Mouse (Mus musculus): ENCODE measurements around the gene Vmn1r197. TPM values are rescaled to one million over a fixed set of nuclear protein-coding genes. Genes with fewer than 3 reads are reported as not detected.
"Not testable (repeated sequence)": the region's sequence is repeated elsewhere in the genome, so short reads cannot be mapped to it uniquely, and the experiment has no call there.

Vmn1r197 gene
- not detected in 2 replicates for polyA plus RNA-seq (2015; fragmentation: Nextera tagmentation; extraction: Ambion mirVana)

- no peaks in the 10 kb centered on the region for H3K9me3 ChIP-seq
- H3K36me3 ChIP-seq: no peaks in the 10 kb centered on the region
- no peak within 1 kb of the TSS for H3K9ac ChIP-seq
- ATAC-seq (ENCODE audit: borderline replicate concordance, extremely low read depth, low FRiP score, low TSS enrichment): no peak
- no peaks in the 10 kb centered on the region for H3K27me3 ChIP-seq
- no peak within 1 kb of the TSS for H3K27ac ChIP-seq
- no peaks in the 10 kb centered on the region for H3K4me1 ChIP-seq
- no peak within 1 kb of the TSS for H3K4me2 ChIP-seq
- H3K4me3 ChIP-seq: no peak within 1 kb of the TSS
Observed at GRCm38 (mm10) chr13:22324289-22324688, at the start of gene Vmn1r197. Gene Vmn1r197 (plus strand): TSS chr13:22324589.

- peak; percentile 42; the same call in 1 of the 2 replicates for ATAC-seq (ENCODE audit: borderline replicate concordance, extremely low read depth, low FRiP score, low TSS enrichment)
Observed at GRCm38 (mm10) chr13:22284578-22284977, 39.8 kb upstream of the Vmn1r197 start.

DNA sequence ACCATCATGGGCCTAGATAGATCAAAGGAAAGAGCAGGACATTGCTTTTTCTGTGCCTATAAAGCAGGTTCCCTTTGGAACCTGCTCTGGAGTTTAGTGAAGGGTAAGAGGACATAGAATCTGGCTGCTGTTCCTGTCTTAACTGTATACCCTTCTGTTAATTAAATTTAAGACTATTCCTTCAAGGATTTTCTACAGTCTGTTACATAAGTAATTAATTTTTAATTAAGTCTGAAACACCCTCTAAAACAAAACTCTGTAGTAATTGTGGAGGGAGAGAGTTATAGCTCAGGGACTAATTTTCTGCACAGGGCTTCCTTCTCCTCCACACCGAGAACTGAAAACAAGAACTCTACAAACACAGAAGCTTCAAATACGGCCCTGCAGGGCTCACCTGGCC lies 34.8 kb upstream of the Vmn1r197 start, which contains the start of gene Vmn1r196:
TSS of gene Vmn1r196 (plus strand) at position 301 of the 400 bp plus-strand sequence.
- ATAC-seq (ENCODE audit: borderline replicate concordance, extremely low read depth, low FRiP score, low TSS enrichment): no peak
- Histone ChIP-seq H3K36me3 (no peaks in the 10 kb centered on the region), H3K4me1 (no peaks in the 10 kb centered on the region), H3K4me2 (no peak within 1 kb of the TSS), H3K9me3 (no peaks in the 10 kb centered on the region), H3K4me3 (no peak within 1 kb of the TSS), H3K27ac (no peak within 1 kb of the TSS), H3K27me3 (no peaks in the 10 kb centered on the region), H3K9ac (no peak within 1 kb of the TSS)
- WGBS: 59% methylated on average over 2 of the region's 2 CpGs

More at GRCm38 (mm10) chr13:22284578-22284977, 39.8 kb upstream of the Vmn1r197 start:
- Histone ChIP-seq H3K4me3 (no peak overlapping the region), H3K36me3 (no peaks in the 10 kb centered on the region), H3K9me3 (no peaks in the 10 kb centered on the region), H3K27ac (no peak overlapping the region), H3K4me1 (no peaks in the 10 kb centered on the region), H3K9ac (no peak overlapping the region), H3K27me3 (no peaks in the 10 kb centered on the region), H3K4me2 (no peak overlapping the region)
- WGBS: 32% methylated on average over 2 of the region's 2 CpGs

- H3K4me3 ChIP-seq; H3K4me1 ChIP-seq; H3K4me2 ChIP-seq; H3K27ac ChIP-seq; ATAC-seq (ENCODE audit: borderline replicate concordance, extremely low read depth, low FRiP score, low TSS enrichment); H3K9me3 ChIP-seq; H3K9ac ChIP-seq; H3K36me3 ChIP-seq; H3K27me3 ChIP-seq: not testable (repeated sequence)
- 85% methylated on average over 5 of the region's 5 CpGs for WGBS
Observed at GRCm38 (mm10) chr13:22308075-22308474, 16.3 kb upstream of the Vmn1r197 start.

- WGBS: 61% methylated on average over 2 of the region's 2 CpGs
- no peak overlapping the region for H3K4me2 ChIP-seq
- H3K27ac ChIP-seq: no peak overlapping the region
- no peak for ATAC-seq (ENCODE audit: borderline replicate concordance, extremely low read depth, low FRiP score, low TSS enrichment)
- no peak overlapping the region for H3K9ac ChIP-seq
- H3K27me3 ChIP-seq: no peaks in the 10 kb centered on the region
- no peaks in the 10 kb centered on the region for H3K36me3 ChIP-seq
- no peaks in the 10 kb centered on the region for H3K4me1 ChIP-seq
- H3K9me3 ChIP-seq: no peaks in the 10 kb centered on the region
- H3K4me3 ChIP-seq: no peak overlapping the region
Observed at GRCm38 (mm10) chr13:22315361-22315760, 9.0 kb upstream of the Vmn1r197 start.

DNA sequence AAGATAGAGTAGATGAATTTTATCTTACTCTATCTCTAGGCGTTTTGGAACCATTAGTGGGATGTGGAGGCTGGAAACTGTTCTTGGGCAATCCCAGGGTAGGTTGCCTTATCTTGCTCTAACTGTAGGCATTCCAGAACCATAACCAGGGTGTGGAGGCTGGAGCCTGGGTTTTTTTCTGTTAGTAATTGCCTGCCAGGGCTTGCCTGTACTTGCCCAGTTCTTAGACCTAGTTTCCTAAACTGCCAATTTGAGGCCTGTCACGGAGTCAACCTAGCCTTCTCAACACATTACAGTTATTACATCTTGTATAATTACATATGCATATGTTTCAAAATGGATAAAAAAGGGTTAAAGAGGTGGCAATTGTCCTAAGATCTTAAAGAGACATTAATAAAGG lies 7.0 kb upstream of the Vmn1r197 start:
- no peaks in the 10 kb centered on the region for H3K4me1 ChIP-seq
- WGBS: 78% methylated on average over 2 of the region's 2 CpGs
- no peak overlapping the region for H3K9ac ChIP-seq
- H3K4me2 ChIP-seq: no peak overlapping the region
- no peaks in the 10 kb centered on the region for H3K27me3 ChIP-seq
- no peak overlapping the region for H3K27ac ChIP-seq
- no peaks in the 10 kb centered on the region for H3K9me3 ChIP-seq
- H3K4me3 ChIP-seq: no peak overlapping the region
- no peaks in the 10 kb centered on the region for H3K36me3 ChIP-seq
- no peak for ATAC-seq (ENCODE audit: borderline replicate concordance, extremely low read depth, low FRiP score, low TSS enrichment)

DNA sequence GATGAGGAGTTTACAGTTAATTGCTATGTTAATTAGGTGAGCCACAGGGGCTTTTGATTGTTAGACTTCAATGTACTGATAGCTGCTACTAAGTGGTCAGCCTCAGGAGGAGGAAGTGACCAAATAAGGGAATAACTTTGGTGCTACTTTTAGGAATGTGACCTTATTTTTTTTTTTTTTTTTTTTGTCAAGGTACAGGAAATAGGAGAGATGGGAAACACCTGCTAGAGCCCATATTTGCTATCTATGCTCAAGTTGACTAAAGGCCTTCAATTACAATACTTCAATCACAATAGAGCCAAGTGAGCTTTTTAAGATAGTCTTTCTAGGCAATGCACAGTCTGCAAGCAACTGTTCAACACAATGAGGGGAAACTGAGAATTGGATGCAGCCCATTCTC lies 4.3 kb upstream of the Vmn1r197 start:
- ATAC-seq (ENCODE audit: borderline replicate concordance, extremely low read depth, low FRiP score, low TSS enrichment): no peak
- Histone ChIP-seq H3K36me3 (no peaks in the 10 kb centered on the region), H3K4me1 (no peaks in the 10 kb centered on the region), H3K27me3 (no peaks in the 10 kb centered on the region), H3K27ac (no peak overlapping the region), H3K4me2 (no peak overlapping the region), H3K9me3 (no peaks in the 10 kb centered on the region), H3K9ac (no peak overlapping the region), H3K4me3 (no peak overlapping the region)

- WGBS: 70% methylated on average over 2 of the region's 2 CpGs
- Histone ChIP-seq H3K4me2 (no peak overlapping the region), H3K4me3 (no peak overlapping the region), H3K9me3 (no peaks in the 10 kb centered on the region), H3K4me1 (no peaks in the 10 kb centered on the region), H3K36me3 (no peaks in the 10 kb centered on the region), H3K27me3 (no peaks in the 10 kb centered on the region), H3K9ac (no peak overlapping the region), H3K27ac (no peak overlapping the region)
- no peak for ATAC-seq (ENCODE audit: borderline replicate concordance, extremely low read depth, low FRiP score, low TSS enrichment)
Observed at GRCm38 (mm10) chr13:22333269-22333668, 8.9 kb downstream of the Vmn1r197 start.

DNA sequence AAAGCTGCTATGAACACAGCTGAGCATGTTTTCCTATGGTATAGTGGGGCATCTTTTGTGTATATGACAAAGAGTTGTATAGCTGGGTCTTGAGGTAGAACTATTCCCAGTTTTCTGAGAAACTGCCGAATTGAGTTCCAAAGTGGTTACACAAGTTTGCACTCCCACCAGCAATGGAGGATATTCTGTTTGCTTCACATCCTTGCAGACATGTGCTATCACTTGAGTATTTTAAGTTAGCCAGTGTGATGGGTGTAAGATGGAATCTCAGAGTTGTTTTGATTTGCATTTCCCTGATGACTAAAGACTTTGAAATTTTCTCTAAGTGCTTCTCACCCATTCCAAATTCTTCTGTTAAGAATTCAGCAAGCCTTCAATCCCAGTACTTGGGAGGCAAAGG lies 11.2 kb downstream of the Vmn1r197 start:
- Histone ChIP-seq H3K9ac (no peak overlapping the region), H3K4me2 (no peak overlapping the region), H3K9me3 (no peaks in the 10 kb centered on the region), H3K4me1 (no peaks in the 10 kb centered on the region), H3K36me3 (no peaks in the 10 kb centered on the region), H3K4me3 (no peak overlapping the region), H3K27ac (no peak overlapping the region), H3K27me3 (no peaks in the 10 kb centered on the region)
- 83% methylated on average over 1 of the region's 1 CpGs for WGBS
- ATAC-seq (ENCODE audit: borderline replicate concordance, extremely low read depth, low FRiP score, low TSS enrichment): no peak

GRCm38 (mm10) chr13:22350064-22350463 lies 25.7 kb downstream of the Vmn1r197 start, which contains the start of gene Vmn1r198:
Gene Vmn1r198 (plus strand): TSS chr13:22350364.
- Histone ChIP-seq H3K27ac (no peak within 1 kb of the TSS), H3K27me3 (no peaks in the 10 kb centered on the region), H3K9me3 (no peaks in the 10 kb centered on the region), H3K4me2 (no peak within 1 kb of the TSS), H3K9ac (no peak within 1 kb of the TSS), H3K4me1 (no peaks in the 10 kb centered on the region), H3K36me3 (no peaks in the 10 kb centered on the region), H3K4me3 (no peak within 1 kb of the TSS)
- 17% methylated on average over 1 of the region's 1 CpGs for WGBS
- ATAC-seq (ENCODE audit: borderline replicate concordance, extremely low read depth, low FRiP score, low TSS enrichment): no peak

GRCm38 (mm10) chr13:22350813-22351212 lies 26.4 kb downstream of the Vmn1r197 start:
- Histone ChIP-seq H3K27ac (no peak overlapping the region), H3K4me1 (no peaks in the 10 kb centered on the region), H3K9me3 (no peaks in the 10 kb centered on the region), H3K4me3 (no peak overlapping the region), H3K27me3 (no peaks in the 10 kb centered on the region), H3K4me2 (no peak overlapping the region), H3K9ac (no peak overlapping the region), H3K36me3 (no peaks in the 10 kb centered on the region)
- no peak for ATAC-seq (ENCODE audit: borderline replicate concordance, extremely low read depth, low FRiP score, low TSS enrichment)
- WGBS: 64% methylated on average over 1 of the region's 1 CpGs

- no peak within 1 kb of the TSS for H3K27ac ChIP-seq
- ATAC-seq (ENCODE audit: borderline replicate concordance, extremely low read depth, low FRiP score, low TSS enrichment): no peak
- no peak within 1 kb of the TSS for H3K9ac ChIP-seq
Observed at GRCm38 (mm10) chr13:22379518-22379917, 55.1 kb downstream of the Vmn1r197 start, which contains the start of gene Vmn1r199. Gene Vmn1r199 (plus strand): TSS chr13:22379818.

GRCm38 (mm10) chr13:22381128-22381527 lies 56.7 kb downstream of the Vmn1r197 start:
- not testable (repeated sequence) for H3K4me2 ChIP-seq; H3K27me3 ChIP-seq; H3K4me3 ChIP-seq; H3K9ac ChIP-seq; H3K36me3 ChIP-seq; ATAC-seq (ENCODE audit: borderline replicate concordance, extremely low read depth, low FRiP score, low TSS enrichment); H3K9me3 ChIP-seq; H3K4me1 ChIP-seq; H3K27ac ChIP-seq
- WGBS: 48% methylated on average over 3 of the region's 3 CpGs

More at GRCm38 (mm10) chr13:22379518-22379917, 55.1 kb downstream of the Vmn1r197 start, which contains the start of gene Vmn1r199:
- H3K4me3 ChIP-seq: no peak within 1 kb of the TSS
- H3K4me1 ChIP-seq: no peaks in the 10 kb centered on the region
- no peaks in the 10 kb centered on the region for H3K36me3 ChIP-seq
- no peaks in the 10 kb centered on the region for H3K9me3 ChIP-seq
- 64% methylated on average over 2 of the region's 2 CpGs for WGBS
- H3K4me2 ChIP-seq: no peak within 1 kb of the TSS
- H3K27me3 ChIP-seq: no peaks in the 10 kb centered on the region

All from lung, embryonic 15.5 days (tissue).